Mouse (Mus musculus) limb, embryonic 10.5 days (tissue): Measurements from ENCODE around the gene Ace. TPM values are rescaled to one million over a fixed set of nuclear protein-coding genes. Genes with fewer than 3 reads are reported as not detected.

Source experiments
- DNase-seq: peaks from one replicate; pipeline ENCODE4 v3.0.0-alpha.2; 2017; ENCODE audit warnings: low spot score
- H3K27ac ChIP-seq: fragments of 300-500 bp; sonication (generic); 2 replicates; pipeline ENCODE4 v1.5.1; 2016; ENCODE audit warnings: mild to moderate bottlenecking
- H3K27me3 ChIP-seq: fragments of 300-500 bp; sonication (generic); 2 replicates; pipeline ENCODE4 v1.6.1; 2016; ENCODE audit warnings: low read depth, mild to moderate bottlenecking; ENCODE audit not compliant: poor library complexity, severe bottlenecking
- H3K36me3 ChIP-seq: fragments of 300-500 bp; sonication (generic); 2 replicates; pipeline ENCODE4 v1.6.1; 2016; ENCODE audit warnings: mild to moderate bottlenecking, moderate library complexity
- H3K4me1 ChIP-seq: fragments of 300-500 bp; sonication (generic); 2 replicates; pipeline ENCODE4 v1.6.1; 2016
- H3K4me3 ChIP-seq: fragments of 300-500 bp; sonication (generic); 2 replicates; pipeline ENCODE4 v1.5.1; 2016; ENCODE audit warnings: mild to moderate bottlenecking, moderate library complexity
- H3K9me3 ChIP-seq: fragments of 300-500 bp; sonication (generic); replicated peaks from 2 replicates; pipeline ENCODE4 v1.6.1; 2016; ENCODE audit warnings: mild to moderate bottlenecking
- WGBS: fragments of 180-500 bp; shearing (Covaris S2); methylation state at CpG from one replicate; pipeline ENCODE4 v1.1.7; 2016; 5-methylcytosine and 5-hydroxymethylcytosine counted together
- polyA plus RNA-seq: library from polyadenylated mRNA; unstranded; fragments of >200 nt; fragmentation: Nextera tagmentation; extraction: Ambion mirVana; gene quantifications from 2 replicates; pipeline ENCODE4 v1.2.1, GENCODE M21; 2016

Ace gene
- polyA plus RNA-seq, 1 experiment from 2014 or later = 0.16 TPM

- no peaks in the 10 kb centered on the region for H3K4me1 ChIP-seq
- no peak overlapping the region for H3K27ac ChIP-seq
- no peak for DNase-seq
- no peaks in the 10 kb centered on the region for H3K9me3 ChIP-seq
- H3K27me3 ChIP-seq = peaks cover 4% of the 10 kb centered on the region; the same call in 1 of the 2 replicates
- WGBS = 83% methylated on average over 2 of the region's 2 CpGs
- no peak overlapping the region for H3K4me3 ChIP-seq
- H3K36me3 ChIP-seq = no peaks in the 10 kb centered on the region
These were observed 10.5 kb downstream of the Ace start for GRCm38 (mm10) chr11:105978232-105978631.

GRCm38 (mm10) chr11:105978634-105979033, 10.9 kb downstream of the Ace start:
- Histone ChIP-seq H3K27ac (no peak overlapping the region), H3K4me3 (no peak overlapping the region), H3K4me1 (no peaks in the 10 kb centered on the region), H3K27me3 (peaks cover 4% of the 10 kb centered on the region; the same call in 1 of the 2 replicates), H3K36me3 (no peaks in the 10 kb centered on the region), H3K9me3 (no peaks in the 10 kb centered on the region)
- WGBS = 67% methylated on average over 5 of the region's 5 CpGs
- DNase-seq = no peak

DNA sequence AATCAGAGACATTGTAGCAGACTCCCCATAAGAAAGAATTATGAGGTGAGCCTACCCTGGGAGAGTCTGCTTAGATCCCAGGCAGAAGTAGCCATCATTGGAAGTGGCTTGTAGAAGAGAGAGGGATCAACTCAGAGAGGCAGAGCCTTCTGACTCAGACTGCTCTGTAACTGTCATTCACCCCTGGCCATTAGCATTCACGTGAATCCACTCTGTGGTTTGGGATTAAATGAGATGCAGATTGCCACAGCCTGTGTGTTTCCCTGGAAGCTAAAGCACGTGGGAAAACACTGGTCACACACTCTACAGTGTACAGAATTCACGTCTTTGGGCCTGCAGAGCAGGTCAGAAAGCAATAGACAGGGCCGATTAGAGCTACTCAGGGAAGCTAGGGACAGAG, 16.7 kb downstream of the Ace start:
- no peaks in the 10 kb centered on the region for H3K9me3 ChIP-seq
- H3K27me3 ChIP-seq = no peaks in the 10 kb centered on the region
- DNase-seq = no peak
- no peaks in the 10 kb centered on the region for H3K36me3 ChIP-seq
- H3K4me1 ChIP-seq = 0 out of 2 replicates have a peak, but pooled peaks cover 3% of the 10 kb centered on the region
- 75% methylated on average over 4 of the region's 4 CpGs for WGBS
- H3K4me3 ChIP-seq = no peak overlapping the region
- H3K27ac ChIP-seq = no peak overlapping the region

GRCm38 (mm10) chr11:105987446-105987845, 19.7 kb downstream of the Ace start:
- no peaks in the 10 kb centered on the region for H3K27me3 ChIP-seq
- H3K27ac ChIP-seq = no peak overlapping the region
- no peaks in the 10 kb centered on the region for H3K9me3 ChIP-seq
- WGBS = 87% methylated on average over 6 of the region's 6 CpGs
- DNase-seq = no peak
- 0 out of 2 replicates have a peak, but pooled peaks cover 3% of the 10 kb centered on the region for H3K4me1 ChIP-seq
- no peak overlapping the region for H3K4me3 ChIP-seq
- no peaks in the 10 kb centered on the region for H3K36me3 ChIP-seq

DNA sequence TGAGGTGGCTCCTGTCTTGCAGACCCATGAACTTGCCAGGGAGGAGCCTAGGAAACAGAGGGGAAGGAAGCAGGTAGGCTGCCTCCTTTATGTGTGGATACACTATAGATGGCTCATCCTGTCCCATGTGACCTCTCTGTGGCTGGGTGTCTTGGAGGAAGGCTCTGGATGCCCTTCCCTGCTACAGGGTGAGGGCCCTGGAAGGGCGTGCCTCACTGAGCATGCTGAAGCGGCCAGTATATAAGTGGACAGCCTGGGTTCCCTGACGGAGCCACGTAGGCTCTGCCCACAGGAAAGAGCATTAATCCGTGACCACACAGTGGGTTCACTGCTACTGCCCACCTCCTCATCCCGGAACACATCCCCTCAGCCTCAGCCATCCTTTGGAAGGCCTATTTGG, 21.7 kb downstream of the Ace start:
- 82% methylated on average over 6 of the region's 6 CpGs for WGBS
- H3K9me3 ChIP-seq = no peaks in the 10 kb centered on the region
- DNase-seq = no peak
- no peaks in the 10 kb centered on the region for H3K27me3 ChIP-seq
- H3K4me1 ChIP-seq = 0 out of 2 replicates have a peak, but pooled peaks cover 3% of the 10 kb centered on the region
- no peak overlapping the region for H3K27ac ChIP-seq
- H3K36me3 ChIP-seq = no peaks in the 10 kb centered on the region
- H3K4me3 ChIP-seq = no peak overlapping the region

DNA sequence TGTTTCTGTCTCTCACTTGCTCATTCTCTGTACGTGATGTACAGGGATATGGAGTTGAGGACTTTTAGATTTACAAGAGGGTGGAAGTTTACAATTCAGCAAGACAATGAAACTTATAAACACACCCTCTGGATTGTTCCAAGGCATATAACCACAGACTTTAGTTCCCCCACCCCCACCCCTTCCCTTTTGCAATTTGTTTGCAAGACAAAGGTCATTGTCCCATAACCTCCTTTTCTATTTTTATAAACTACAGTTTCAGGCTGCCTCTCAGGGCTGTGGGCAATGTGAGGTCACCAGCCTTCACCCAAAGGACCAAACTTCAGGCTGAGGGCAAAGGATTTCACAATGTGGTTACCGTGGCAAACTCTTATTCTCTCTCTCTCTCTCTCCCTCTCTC, 22.5 kb downstream of the Ace start:
- no peak for DNase-seq
- H3K9me3 ChIP-seq = no peaks in the 10 kb centered on the region
- 67% methylated on average over 2 of the region's 2 CpGs for WGBS
- H3K27me3 ChIP-seq = no peaks in the 10 kb centered on the region
- no peak overlapping the region for H3K27ac ChIP-seq
- no peaks in the 10 kb centered on the region for H3K36me3 ChIP-seq
- H3K4me3 ChIP-seq = no peak overlapping the region
- H3K4me1 ChIP-seq = 0 out of 2 replicates have a peak, but pooled peaks cover 3% of the 10 kb centered on the region

- DNase-seq = no peak
- H3K36me3 ChIP-seq = no peaks in the 10 kb centered on the region
- no peaks in the 10 kb centered on the region for H3K27me3 ChIP-seq
- H3K9me3 ChIP-seq = no peaks in the 10 kb centered on the region
- no peak within 1 kb of the TSS for H3K4me3 ChIP-seq
- no peak within 1 kb of the TSS for H3K27ac ChIP-seq
- H3K4me1 ChIP-seq = no peaks in the 10 kb centered on the region
- 92% methylated on average over 3 of the region's 3 CpGs for WGBS
These were observed 26.6 kb downstream of the Ace start, which contains the start of gene Ace3 for GRCm38 (mm10) chr11:105994375-105994774. Ace3 (plus strand) TSS chr11:105994675.

DNA sequence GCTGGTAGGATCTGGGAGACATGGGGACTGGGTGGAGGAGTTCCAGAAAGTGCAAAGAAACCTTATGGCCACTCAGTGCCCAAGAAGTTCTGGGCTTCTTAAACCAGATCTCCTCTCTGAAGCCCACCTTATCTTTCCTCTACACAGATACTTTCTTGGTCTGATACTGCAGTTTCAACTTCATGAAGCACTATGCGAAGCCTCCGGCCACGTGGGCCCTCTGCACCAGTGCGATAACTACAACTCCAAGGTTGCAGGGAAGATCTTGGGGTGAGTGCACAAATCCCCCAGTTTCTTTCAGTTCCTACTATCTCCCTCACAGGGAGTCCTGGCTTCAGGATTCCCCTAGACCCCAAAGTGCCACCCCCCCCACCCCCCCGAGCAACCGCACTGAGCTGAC, 32.3 kb downstream of the Ace start:
- WGBS = 92% methylated on average over 6 of the region's 6 CpGs

GRCm38 (mm10) chr11:106001718-106002117, 34.0 kb downstream of the Ace start:
- H3K4me1 ChIP-seq = no peaks in the 10 kb centered on the region
- no peak overlapping the region for H3K27ac ChIP-seq
- no peaks in the 10 kb centered on the region for H3K27me3 ChIP-seq
- no peak for DNase-seq
- 55% methylated on average over 4 of the region's 4 CpGs for whole genome bisulfite sequencing
- no peaks in the 10 kb centered on the region for H3K36me3 ChIP-seq
- no peak overlapping the region for H3K4me3 ChIP-seq
- no peaks in the 10 kb centered on the region for H3K9me3 ChIP-seq

More for the DNA sequence above, 32.3 kb downstream of the Ace start:
- DNase-seq = no peak
- no peaks in the 10 kb centered on the region for H3K36me3 ChIP-seq
- H3K27me3 ChIP-seq = no peaks in the 10 kb centered on the region
- H3K9me3 ChIP-seq = no peaks in the 10 kb centered on the region
- no peak overlapping the region for H3K27ac ChIP-seq
- no peaks in the 10 kb centered on the region for H3K4me1 ChIP-seq
- H3K4me3 ChIP-seq = no peak overlapping the region

- no peak overlapping the region for H3K4me3 ChIP-seq
- no peak overlapping the region for H3K27ac ChIP-seq
- peaks cover 18% of the 10 kb centered on the region for H3K27me3 ChIP-seq
- H3K9me3 ChIP-seq = no peaks in the 10 kb centered on the region
- peaks cover 7% of the 10 kb centered on the region for H3K4me1 ChIP-seq
- no peaks in the 10 kb centered on the region for H3K36me3 ChIP-seq
- WGBS = 87% methylated on average over 1 of the region's 1 CpGs
- no peak for DNase-seq
These were observed 36.8 kb downstream of the Ace start for GRCm38 (mm10) chr11:106004576-106004975.

DNA sequence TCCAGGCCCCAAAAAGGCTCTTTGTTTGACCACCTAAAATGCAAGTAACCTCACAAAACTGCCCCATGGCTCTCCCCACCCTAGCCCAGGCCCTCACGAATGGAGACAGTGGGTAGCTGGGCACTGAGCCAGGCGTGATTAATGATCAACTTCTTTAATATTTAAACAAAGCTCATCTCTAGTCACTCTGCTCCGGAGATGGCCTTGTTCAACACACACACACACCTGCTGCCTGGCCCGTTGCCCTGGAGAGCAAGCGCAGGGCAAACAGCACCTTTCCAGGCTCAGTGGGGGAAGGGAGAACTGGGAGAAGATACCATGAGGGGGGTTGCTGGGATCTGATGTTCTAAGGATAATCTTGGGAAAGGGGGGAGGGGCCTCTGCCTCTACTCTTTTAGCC, 38.2 kb downstream of the Ace start:
- H3K9me3 ChIP-seq = no peaks in the 10 kb centered on the region
- no peak overlapping the region for H3K27ac ChIP-seq
- H3K27me3 ChIP-seq = peaks cover 31% of the 10 kb centered on the region
- 64% methylated on average over 5 of the region's 5 CpGs for WGBS
- peaks cover 7% of the 10 kb centered on the region for H3K4me1 ChIP-seq
- no peak overlapping the region for H3K4me3 ChIP-seq
- DNase-seq = no peak
- H3K36me3 ChIP-seq = no peaks in the 10 kb centered on the region

DNA sequence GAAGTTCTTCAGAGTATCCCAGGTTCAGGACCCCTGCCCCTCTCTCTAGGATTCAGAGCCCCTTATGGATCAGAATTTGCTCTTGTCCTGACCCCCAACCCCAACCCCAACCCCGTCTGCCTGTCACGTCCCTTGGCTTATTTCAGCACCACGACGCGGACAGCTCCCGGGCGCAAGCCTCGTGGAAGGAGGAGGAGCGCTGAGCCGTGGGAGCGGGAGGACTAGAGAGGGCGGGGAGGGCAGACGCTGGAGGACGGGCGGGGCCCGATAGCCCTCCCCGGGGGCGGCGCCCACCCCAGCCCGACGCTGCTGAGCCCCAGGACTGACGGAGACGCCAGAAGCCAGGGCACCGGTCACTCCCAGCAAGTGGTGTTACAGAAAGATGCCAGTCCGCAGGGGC, 40.1 kb downstream of the Ace start, which contains the start of gene Kcnh6:
Gene Kcnh6 (plus strand): TSS at position 304 of the 400 bp plus-strand sequence.
- Histone ChIP-seq H3K27ac (no peak within 1 kb of the TSS), H3K4me3 (peak within 1 kb of the TSS; percentile 38), H3K36me3 (no peaks in the 10 kb centered on the region), H3K27me3 (peaks cover 36% of the 10 kb centered on the region), H3K4me1 (peaks cover 11% of the 10 kb centered on the region), H3K9me3 (no peaks in the 10 kb centered on the region)
- under 1% methylated on average over 25 of the region's 25 CpGs for WGBS
- DNase-seq = peak; percentile 93

GRCm38 (mm10) chr11:106012711-106013110, 45.0 kb downstream of the Ace start:
- H3K4me3 ChIP-seq = no peak overlapping the region
- no peak overlapping the region for H3K27ac ChIP-seq
- no peaks in the 10 kb centered on the region for H3K36me3 ChIP-seq
- peaks cover 12% of the 10 kb centered on the region for H3K4me1 ChIP-seq
- no peak for DNase-seq
- 63% methylated on average over 7 of the region's 7 CpGs for WGBS
- H3K27me3 ChIP-seq = peaks cover 36% of the 10 kb centered on the region
- no peaks in the 10 kb centered on the region for H3K9me3 ChIP-seq
